Mouse (Mus musculus): ENCODE data around the gene Psip1. TPM values are rescaled to one million over a fixed set of nuclear protein-coding genes. Genes with fewer than 3 reads are reported as not detected.
"Not testable (repeated sequence)": the region's sequence is repeated elsewhere in the genome, so short reads cannot be mapped to it uniquely, and the experiment has no call there.

Gene Psip1
- total and polyA plus RNA-seq, 3 experiments: 8.2 to 18.1 (median 17.1) TPM

- no peaks in the 10 kb centered on the region for H3K4me1 ChIP-seq (ENCODE audit: control insufficient read depth, insufficient read depth, low read length)
Measured at GRCm38 (mm10) chr4:83512644-83513043, 26.4 kb upstream of the Psip1 start.

GRCm38 (mm10) chr4:83512217-83512616 lies 26.0 kb upstream of the Psip1 start:
- Histone ChIP-seq H3K9ac (ENCODE audit: low read depth, low read length) (no peak overlapping the region), H3K4me3 (no peak overlapping the region), H3K27me3 (ENCODE audit: control insufficient read depth, insufficient read depth, low read length) (no peaks in the 10 kb centered on the region), H3K36me3 (ENCODE audit: control insufficient read depth, insufficient read depth, low read length) (no peaks in the 10 kb centered on the region), H3K4me1 (ENCODE audit: control insufficient read depth, insufficient read depth, low read length) (no peaks in the 10 kb centered on the region), H3K27ac (no peak overlapping the region), H3K79me2 (replicated peaks; ENCODE audit: control insufficient read depth, insufficient read depth, low read length) (no peaks in the 10 kb centered on the region)
- no peak for DNase-seq
- intact Hi-C loops (cut with DNase I): no loop called here
- no peak for TF ChIP-seq POLR2A (IDR thresholded peaks at IDR 0.05; ENCODE audit: insufficient read depth, low read depth, low read length)
- no peak for TF ChIP-seq CTCF (IDR thresholded peaks at IDR 0.05)
- TF ChIP-seq EP300 (IDR thresholded peaks at IDR 0.05; ENCODE audit: insufficient read depth, low read depth, low read length): no peak
- 64% methylated on average over 3 of the region's 3 CpGs for WGBS

More at GRCm38 (mm10) chr4:83512644-83513043, 26.4 kb upstream of the Psip1 start:
- Histone ChIP-seq H3K4me3 (no peak overlapping the region), H3K9ac (ENCODE audit: low read depth, low read length) (no peak overlapping the region), H3K79me2 (replicated peaks; ENCODE audit: control insufficient read depth, insufficient read depth, low read length) (no peaks in the 10 kb centered on the region), H3K36me3 (ENCODE audit: control insufficient read depth, insufficient read depth, low read length) (no peaks in the 10 kb centered on the region), H3K27ac (no peak overlapping the region), H3K27me3 (ENCODE audit: control insufficient read depth, insufficient read depth, low read length) (no peaks in the 10 kb centered on the region)
- TF ChIP-seq CTCF (IDR thresholded peaks at IDR 0.05) (no peak), POLR2A (IDR thresholded peaks at IDR 0.05; ENCODE audit: insufficient read depth, low read depth, low read length) (no peak), EP300 (IDR thresholded peaks at IDR 0.05; ENCODE audit: insufficient read depth, low read depth, low read length) (no peak)
- 50% methylated on average over 2 of the region's 2 CpGs for WGBS
- intact Hi-C loops (cut with DNase I): no loop called here
- no peak for DNase-seq

GRCm38 (mm10) chr4:83511083-83511482 lies 24.8 kb upstream of the Psip1 start:
- 56% methylated on average over 8 of the region's 8 CpGs for WGBS
- no peak for DNase-seq

GRCm38 (mm10) chr4:83509600-83509999 lies 23.3 kb upstream of the Psip1 start:
- no peak for DNase-seq
- no peak overlapping the region for H3K27ac ChIP-seq
- H3K36me3 ChIP-seq (ENCODE audit: control insufficient read depth, insufficient read depth, low read length): no peaks in the 10 kb centered on the region
- intact Hi-C loops (cut with DNase I): no loop called here
- no peaks in the 10 kb centered on the region for H3K27me3 ChIP-seq (ENCODE audit: control insufficient read depth, insufficient read depth, low read length)
- no peaks in the 10 kb centered on the region for H3K79me2 ChIP-seq (replicated peaks; ENCODE audit: control insufficient read depth, insufficient read depth, low read length)
- no peaks in the 10 kb centered on the region for H3K4me1 ChIP-seq (ENCODE audit: control insufficient read depth, insufficient read depth, low read length)
- H3K9ac ChIP-seq (ENCODE audit: low read depth, low read length): no peak overlapping the region
- 49% methylated on average over 2 of the region's 2 CpGs for WGBS
- TF ChIP-seq CTCF (IDR thresholded peaks at IDR 0.05) (no peak), EP300 (IDR thresholded peaks at IDR 0.05; ENCODE audit: insufficient read depth, low read depth, low read length) (no peak), POLR2A (IDR thresholded peaks at IDR 0.05; ENCODE audit: insufficient read depth, low read depth, low read length) (no peak)
- H3K4me3 ChIP-seq: no peak overlapping the region

More at GRCm38 (mm10) chr4:83511083-83511482, 24.8 kb upstream of the Psip1 start:
- Histone ChIP-seq H3K4me3 (no peak overlapping the region), H3K36me3 (ENCODE audit: control insufficient read depth, insufficient read depth, low read length) (no peaks in the 10 kb centered on the region), H3K27ac (no peak overlapping the region), H3K27me3 (ENCODE audit: control insufficient read depth, insufficient read depth, low read length) (no peaks in the 10 kb centered on the region), H3K9ac (ENCODE audit: low read depth, low read length) (no peak overlapping the region), H3K79me2 (replicated peaks; ENCODE audit: control insufficient read depth, insufficient read depth, low read length) (no peaks in the 10 kb centered on the region), H3K4me1 (ENCODE audit: control insufficient read depth, insufficient read depth, low read length) (no peaks in the 10 kb centered on the region)
- intact Hi-C loops (cut with DNase I): no loop called here
- TF ChIP-seq EP300 (IDR thresholded peaks at IDR 0.05; ENCODE audit: insufficient read depth, low read depth, low read length): no peak

- H3K27ac ChIP-seq: no peak overlapping the region
- no peaks in the 10 kb centered on the region; the same call in 1 of the 2 replicates for H3K4me1 ChIP-seq (ENCODE audit: control insufficient read depth, insufficient read depth, low read length)
- H3K36me3 ChIP-seq (ENCODE audit: control insufficient read depth, insufficient read depth, low read length): no peaks in the 10 kb centered on the region
- H3K27me3 ChIP-seq (ENCODE audit: control insufficient read depth, insufficient read depth, low read length): no peaks in the 10 kb centered on the region; the same call in 1 of the 2 replicates
- no peak overlapping the region for H3K9ac ChIP-seq (ENCODE audit: low read depth, low read length)
- H3K79me2 ChIP-seq (replicated peaks; ENCODE audit: control insufficient read depth, insufficient read depth, low read length): no peaks in the 10 kb centered on the region
- intact Hi-C loops (cut with DNase I): no loop called here
- 41% methylated on average over 7 of the region's 7 CpGs for WGBS
- TF ChIP-seq CTCF (IDR thresholded peaks at IDR 0.05) (no peak), POLR2A (IDR thresholded peaks at IDR 0.05; ENCODE audit: insufficient read depth, low read depth, low read length) (no peak), EP300 (IDR thresholded peaks at IDR 0.05; ENCODE audit: insufficient read depth, low read depth, low read length) (no peak)
- no peak for DNase-seq
- no peak overlapping the region for H3K4me3 ChIP-seq
Measured at GRCm38 (mm10) chr4:83501037-83501430, 14.8 kb upstream of the Psip1 start.

- no peaks in the 10 kb centered on the region; the same call in 1 of the 2 replicates for H3K27me3 ChIP-seq (ENCODE audit: control insufficient read depth, insufficient read depth, low read length)
- H3K9ac ChIP-seq (ENCODE audit: low read depth, low read length): no peak overlapping the region
- H3K4me3 ChIP-seq: no peak overlapping the region
- no peak overlapping the region for H3K27ac ChIP-seq
- intact Hi-C loops (cut with DNase I): no loop called here
- no peak for TF ChIP-seq CTCF (IDR thresholded peaks at IDR 0.05)
- TF ChIP-seq EP300 (IDR thresholded peaks at IDR 0.05; ENCODE audit: insufficient read depth, low read depth, low read length): no peak
- no peak for DNase-seq
- H3K4me1 ChIP-seq (ENCODE audit: control insufficient read depth, insufficient read depth, low read length): no peaks in the 10 kb centered on the region; the same call in 1 of the 2 replicates
- 18% methylated on average over 22 of the region's 22 CpGs for WGBS
- no peaks in the 10 kb centered on the region for H3K79me2 ChIP-seq (replicated peaks; ENCODE audit: control insufficient read depth, insufficient read depth, low read length)
- no peaks in the 10 kb centered on the region for H3K36me3 ChIP-seq (ENCODE audit: control insufficient read depth, insufficient read depth, low read length)
Measured at GRCm38 (mm10) chr4:83500154-83501036, 14.1 kb upstream of the Psip1 start.

- H3K79me2 ChIP-seq (replicated peaks; ENCODE audit: control insufficient read depth, insufficient read depth, low read length); intact Hi-C loops (cut with DNase I); H3K4me1 ChIP-seq (ENCODE audit: control insufficient read depth, insufficient read depth, low read length); DNase-seq; H3K27ac ChIP-seq; H3K27me3 ChIP-seq (ENCODE audit: control insufficient read depth, insufficient read depth, low read length); H3K36me3 ChIP-seq (ENCODE audit: control insufficient read depth, insufficient read depth, low read length); H3K9ac ChIP-seq (ENCODE audit: low read depth, low read length); H3K4me3 ChIP-seq: not testable (repeated sequence)
- 84% methylated on average over 5 of the region's 5 CpGs for WGBS
Measured at GRCm38 (mm10) chr4:83497013-83497412, 10.8 kb upstream of the Psip1 start.
